Mouse (Mus musculus): ENCODE measurements at regions not wholly inside any gene's neighbourhood (a gene's known extent, or its start where the extent isn't known, plus 50 kb on each side); places are given as distances from the start of the nearest gene placed in this dataset.

DNA sequence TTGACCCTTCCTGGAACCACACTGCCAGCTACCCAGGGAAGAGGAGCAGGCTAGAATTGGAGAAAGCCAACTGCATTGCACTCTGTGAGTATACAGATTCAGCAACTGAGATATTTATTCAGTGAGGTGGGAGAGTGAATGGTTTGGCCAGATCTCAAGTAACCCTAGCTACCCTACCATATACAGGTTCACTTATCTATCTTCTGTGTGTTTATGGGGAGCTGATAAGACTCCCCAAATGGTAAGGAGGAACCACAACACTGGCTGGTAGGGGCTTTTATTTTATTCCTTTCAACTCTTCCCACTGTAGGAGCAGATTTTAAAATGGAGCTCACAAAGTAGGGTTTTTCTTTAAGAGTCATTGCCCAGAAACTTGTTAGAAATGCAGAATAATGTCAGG is 62.9 kb downstream of the Arrdc3 start:
- no peak for DNase-seq (ENCODE audit: low spot score in 2 of 2)

GRCm38 (mm10) chr13:80947705-80948104 is 64.5 kb downstream of the Arrdc3 start:
- no peak for TF ChIP-seq CTCF (conservative IDR thresholded peaks at IDR 0.05)
- H3K4me3 ChIP-seq, result no peak overlapping the region
- peak overlapping the region; percentile 83 for H3K27ac ChIP-seq
- DNase-seq (ENCODE audit: low spot score in 2 of 2), result peak in 1 of 2 experiments; percentile 58

More for the DNA sequence above, 62.9 kb downstream of the Arrdc3 start:
- TF ChIP-seq CTCF (conservative IDR thresholded peaks at IDR 0.05), result no peak
- H3K27ac ChIP-seq, result peak overlapping the region; percentile 69
- no peak overlapping the region for H3K4me3 ChIP-seq

GRCm38 (mm10) chr13:80949133-80949697 is 66.0 kb downstream of the Arrdc3 start:
- H3K27ac ChIP-seq, result peak overlapping the region; percentile 83
- DNase-seq (ENCODE audit: low spot score in 2 of 2), result no peak
- no peak for TF ChIP-seq CTCF (conservative IDR thresholded peaks at IDR 0.05)
- H3K4me3 ChIP-seq, result no peak overlapping the region

GRCm38 (mm10) chr13:80950239-80950638 is 67.1 kb downstream of the Arrdc3 start:
- DNase-seq (ENCODE audit: low spot score in 2 of 2), result no peak
- Histone ChIP-seq H3K4me3 (no peak overlapping the region), H3K27ac (peak overlapping the region; percentile 83; the same call in 1 of the 2 replicates)
- TF ChIP-seq CTCF (conservative IDR thresholded peaks at IDR 0.05), result no peak

DNA sequence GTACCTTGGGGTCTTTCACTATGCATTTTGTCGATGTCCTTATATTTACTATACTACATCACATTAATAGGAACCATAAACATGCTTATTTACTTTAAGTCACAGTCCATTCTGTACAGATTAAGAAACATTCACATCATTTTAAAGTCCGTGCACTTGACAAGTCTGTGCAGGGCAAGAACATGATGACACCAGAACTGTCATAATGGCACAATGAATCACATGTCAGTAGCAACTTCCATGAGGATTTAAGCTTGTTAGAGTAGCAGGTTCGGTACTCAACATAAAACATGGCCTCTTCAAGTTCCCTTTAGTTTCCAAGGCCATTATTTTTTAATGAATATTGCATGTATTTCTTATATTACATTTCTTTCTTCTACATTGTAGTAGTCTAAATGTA is 67.6 kb downstream of the Arrdc3 start:
- Histone ChIP-seq H3K27ac (peak overlapping the region; percentile 83; the same call in 1 of the 2 replicates), H3K4me3 (no peak overlapping the region)
- no peak for TF ChIP-seq CTCF (conservative IDR thresholded peaks at IDR 0.05)
- DNase-seq (ENCODE audit: low spot score in 2 of 2), result no peak

GRCm38 (mm10) chr13:80951327-80951726 is 68.1 kb downstream of the Arrdc3 start:
- DNase-seq (ENCODE audit: low spot score in 2 of 2), result no peak
- no peak for TF ChIP-seq CTCF (conservative IDR thresholded peaks at IDR 0.05)
- Histone ChIP-seq H3K27ac (peak overlapping the region; percentile 83; the same call in 1 of the 2 replicates), H3K4me3 (no peak overlapping the region)

DNA sequence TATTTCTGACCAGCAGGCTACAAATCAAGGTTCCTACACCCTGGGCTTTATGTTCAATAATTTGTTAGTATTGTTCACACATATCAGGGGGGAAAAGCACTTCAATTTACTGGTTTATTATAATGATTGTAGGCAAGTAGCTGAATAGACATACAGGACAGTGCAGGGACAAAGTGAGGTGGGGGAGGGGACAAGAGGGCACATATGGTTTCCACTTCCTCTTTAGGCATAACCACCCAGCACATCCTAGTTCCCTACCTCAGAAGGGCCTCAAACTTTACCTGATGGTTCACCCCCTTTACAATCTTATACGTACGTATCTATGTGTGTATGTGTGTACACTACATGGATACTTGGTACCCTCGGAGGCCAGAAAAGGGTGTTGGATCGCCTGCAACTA is 69.7 kb downstream of the Arrdc3 start:
- no peak for TF ChIP-seq CTCF (conservative IDR thresholded peaks at IDR 0.05)
- H3K4me3 ChIP-seq, result no peak overlapping the region
- DNase-seq (ENCODE audit: low spot score in 2 of 2), result no peak
- no peak overlapping the region for H3K27ac ChIP-seq

GRCm38 (mm10) chr13:80954059-80954645 is 71.0 kb downstream of the Arrdc3 start:
- DNase-seq (ENCODE audit: low spot score in 2 of 2), result no peak
- Histone ChIP-seq H3K27ac (no peak overlapping the region), H3K4me3 (no peak overlapping the region)
- TF ChIP-seq CTCF (conservative IDR thresholded peaks at IDR 0.05), result no peak

DNA sequence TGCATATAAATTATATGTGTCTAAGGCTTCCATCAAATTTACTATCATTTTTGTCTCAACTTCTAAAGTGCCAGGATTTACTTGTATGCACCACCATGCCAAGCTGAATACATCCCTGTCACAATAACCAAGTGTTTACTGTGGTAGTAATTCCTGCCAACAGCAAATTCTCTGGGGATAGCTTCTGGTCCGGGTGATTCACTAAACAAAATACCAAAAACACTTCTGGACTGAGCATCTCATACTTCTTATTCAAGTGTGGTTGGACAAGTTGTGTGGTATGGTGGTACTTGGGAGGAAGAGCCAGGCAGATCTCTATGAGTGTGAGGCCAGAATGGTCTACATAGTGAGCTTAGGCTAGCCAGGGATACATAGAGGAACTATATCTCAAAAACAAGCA is 73.8 kb downstream of the Arrdc3 start:
- no peak for TF ChIP-seq CTCF (conservative IDR thresholded peaks at IDR 0.05)
- Histone ChIP-seq H3K27ac (no peak overlapping the region), H3K4me3 (no peak overlapping the region)
- no peak for DNase-seq (ENCODE audit: low spot score in 2 of 2)

DNA sequence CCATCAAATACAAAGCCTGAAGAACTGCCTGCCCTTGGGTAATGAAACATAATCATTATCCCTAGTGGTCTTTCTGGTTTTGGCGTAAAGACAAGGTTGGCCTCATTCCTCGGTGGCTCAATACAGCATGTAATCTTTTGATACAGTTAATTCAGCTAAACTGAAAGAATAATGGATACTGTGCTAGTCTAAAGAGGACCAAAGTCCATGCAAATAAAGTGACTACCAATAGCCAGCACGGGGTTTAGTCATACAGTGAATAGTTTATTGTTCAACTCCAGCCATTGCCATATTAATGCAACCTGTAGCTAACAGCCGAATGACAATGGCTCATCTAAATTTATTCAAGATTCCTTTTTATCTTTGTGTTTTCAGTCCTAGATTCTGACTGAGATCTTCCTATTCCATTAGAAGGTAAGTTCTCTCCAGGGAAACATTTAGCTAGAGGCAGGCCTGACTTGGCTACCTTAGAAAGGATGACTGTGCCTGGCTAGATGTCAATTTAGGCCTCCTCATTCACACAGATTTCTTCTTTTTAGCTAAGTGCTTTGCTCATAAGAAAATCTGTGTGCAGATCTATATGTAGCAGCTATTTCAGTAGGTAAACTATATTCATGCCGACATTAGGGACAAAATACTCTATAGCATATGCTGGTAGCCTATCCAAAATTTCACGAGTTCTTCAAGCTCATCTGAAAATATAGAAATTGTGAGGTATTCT is 74.4 kb downstream of the Arrdc3 start:
- DNase-seq (ENCODE audit: low spot score in 2 of 2), result no peak
- TF ChIP-seq CTCF (conservative IDR thresholded peaks at IDR 0.05), result no peak
- no peak overlapping the region for H3K4me3 ChIP-seq
- peak overlapping the region; percentile 12; the same call in 1 of the 2 replicates for H3K27ac ChIP-seq

DNA sequence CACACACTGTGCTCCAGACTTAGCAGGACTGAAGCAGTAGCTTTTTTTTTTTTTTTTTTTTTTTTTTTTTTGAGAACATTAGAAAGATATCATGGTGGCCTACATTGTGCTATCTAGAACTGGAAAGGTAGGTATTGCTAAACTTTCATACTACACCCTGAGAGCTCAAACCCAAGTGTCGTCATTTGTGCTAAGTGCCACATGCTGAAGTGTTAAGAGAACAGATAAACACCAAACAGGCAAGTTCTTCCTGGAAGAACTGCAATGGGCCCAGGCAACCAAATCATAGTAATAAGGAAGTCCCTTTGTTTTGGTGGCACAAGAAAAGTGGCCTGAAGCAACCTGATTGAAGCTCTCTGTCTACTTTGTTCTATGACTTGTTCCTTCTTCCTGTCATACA is 76.6 kb downstream of the Arrdc3 start:
- no peak overlapping the region for H3K27ac ChIP-seq
- no peak for DNase-seq (ENCODE audit: low spot score in 2 of 2)
- no peak for TF ChIP-seq CTCF (conservative IDR thresholded peaks at IDR 0.05)
- no peak overlapping the region for H3K4me3 ChIP-seq

- Histone ChIP-seq H3K27ac (peak overlapping the region; percentile 91), H3K4me3 (peak overlapping the region; percentile 71)
- TF ChIP-seq CTCF (conservative IDR thresholded peaks at IDR 0.05), result no peak
- no peak for DNase-seq (ENCODE audit: low spot score in 2 of 2)
Observed at GRCm38 (mm10) chr13:80961985-80962617, 78.9 kb downstream of the Arrdc3 start.

All from layer of hippocampus, adult 2 months (tissue).